Mouse (Mus musculus) heart, postnatal 36 days (tissue): ENCODE measurements around the gene Lhpp. TPM values are rescaled to one million over a fixed set of nuclear protein-coding genes. Genes with fewer than 3 reads are reported as not detected.

ENCODE experiments used
- DNase-seq, 2 experiments: peaks; one replicate each; pipeline ENCODE4 v3.0.0; 2021 to 2022
- intact Hi-C: fragments of 180-260 bp; cut with DNase I; formaldehyde crosslinking; loops from one replicate; pipeline ENCODE4 v1.15.1; 2025
- total RNA-seq, 2 experiments: library from RNA; stranded (reverse); gene quantifications; 2 replicates each; pipeline ENCODE4 v1.2.3; 2021

The Lhpp gene
- total RNA-seq, 2 experiments from 2014 or later: 14.2 to 15.0 TPM

GRCm38 (mm10) chr7:132673931-132674755, 63.7 kb downstream of the Lhpp start:
- intact Hi-C loops: loop anchor here (1.0 to 2.0 kb wide), 2 partner anchors 18 to 39 kb away; no protein-coding TSS in a partner anchor
- DNase-seq: peak; percentile 77 to 82

GRCm38 (mm10) chr7:132675922-132676321, 65.5 kb downstream of the Lhpp start:
- DNase-seq: no peak
- intact Hi-C loops: loop anchor here (2.0 kb wide), 1 partner anchor 37 kb away; no protein-coding TSS in a partner anchor

GRCm38 (mm10) chr7:132679117-132679516, 68.7 kb downstream of the Lhpp start:
- intact Hi-C loops: loop anchor here (2.0 kb wide), 1 partner anchor 42 kb away; no protein-coding TSS in a partner anchor
- DNase-seq: no peak

- intact Hi-C loops: loop anchor here (2.0 kb wide), 1 partner anchor 41 kb away; no protein-coding TSS in a partner anchor
- DNase-seq: no peak
Measured at GRCm38 (mm10) chr7:132679549-132679948, 69.1 kb downstream of the Lhpp start.

- DNase-seq: peak in 1 of 2 experiments; percentile 34
- intact Hi-C loops: no loop called here
Measured at GRCm38 (mm10) chr7:132681296-132681695, 70.9 kb downstream of the Lhpp start.

GRCm38 (mm10) chr7:132681831-132682230, 71.4 kb downstream of the Lhpp start:
- intact Hi-C loops: no loop called here
- no peak for DNase-seq

GRCm38 (mm10) chr7:132682336-132682735, 71.9 kb downstream of the Lhpp start:
- no peak for DNase-seq
- intact Hi-C loops: no loop called here

GRCm38 (mm10) chr7:132682901-132683300, 72.5 kb downstream of the Lhpp start:
- DNase-seq: no peak
- intact Hi-C loops: no loop called here

GRCm38 (mm10) chr7:132683923-132684322, 73.5 kb downstream of the Lhpp start:
- intact Hi-C loops: no loop called here
- peak in 1 of 2 experiments; percentile 28 for DNase-seq

GRCm38 (mm10) chr7:132686515-132686914, 76.1 kb downstream of the Lhpp start:
- intact Hi-C loops: no loop called here
- DNase-seq: no peak

- intact Hi-C loops: no loop called here
- DNase-seq: no peak
Measured at GRCm38 (mm10) chr7:132687897-132688296, 77.5 kb downstream of the Lhpp start.

GRCm38 (mm10) chr7:132688721-132689120, 78.3 kb downstream of the Lhpp start:
- DNase-seq: no peak
- intact Hi-C loops: no loop called here

- DNase-seq: no peak
- intact Hi-C loops: no loop called here
Measured at GRCm38 (mm10) chr7:132689722-132690121, 79.3 kb downstream of the Lhpp start.

- DNase-seq: no peak
- intact Hi-C loops: no loop called here
Measured at GRCm38 (mm10) chr7:132690716-132691472, 80.5 kb downstream of the Lhpp start.

GRCm38 (mm10) chr7:132692719-132693118, 82.3 kb downstream of the Lhpp start:
- intact Hi-C loops: no loop called here
- no peak for DNase-seq

- intact Hi-C loops: no loop called here
Measured at GRCm38 (mm10) chr7:132693561-132693960, 83.1 kb downstream of the Lhpp start.

GRCm38 (mm10) chr7:132697258-132697796, 86.9 kb downstream of the Lhpp start:
- DNase-seq: no peak
- intact Hi-C loops: no loop called here

More at GRCm38 (mm10) chr7:132693561-132693960, 83.1 kb downstream of the Lhpp start:
- no peak for DNase-seq

GRCm38 (mm10) chr7:132698737-132699136, 88.3 kb downstream of the Lhpp start:
- intact Hi-C loops: no loop called here

GRCm38 (mm10) chr7:132699165-132699564, 88.7 kb downstream of the Lhpp start:
- no peak for DNase-seq
- intact Hi-C loops: no loop called here

More at GRCm38 (mm10) chr7:132698737-132699136, 88.3 kb downstream of the Lhpp start:
- no peak for DNase-seq

GRCm38 (mm10) chr7:132699639-132700038, 89.2 kb downstream of the Lhpp start:
- intact Hi-C loops: no loop called here
- DNase-seq: no peak

- DNase-seq: no peak
- intact Hi-C loops: no loop called here
Measured at GRCm38 (mm10) chr7:132700107-132700506, 89.7 kb downstream of the Lhpp start.
